Mouse (Mus musculus) 3T3-L1 (cell line): ENCODE results near the gene Methig1.
"Not testable (repeated sequence)": the region's sequence is repeated elsewhere in the genome, so short reads cannot be mapped to it uniquely, and the experiment has no call there.

Experiments
- DNase-seq: peaks from one replicate; pipeline ENCODE4 v3.0.0-alpha.2; 2015; ENCODE audit warnings: low read depth, low spot score

Methig1 gene

DNA sequence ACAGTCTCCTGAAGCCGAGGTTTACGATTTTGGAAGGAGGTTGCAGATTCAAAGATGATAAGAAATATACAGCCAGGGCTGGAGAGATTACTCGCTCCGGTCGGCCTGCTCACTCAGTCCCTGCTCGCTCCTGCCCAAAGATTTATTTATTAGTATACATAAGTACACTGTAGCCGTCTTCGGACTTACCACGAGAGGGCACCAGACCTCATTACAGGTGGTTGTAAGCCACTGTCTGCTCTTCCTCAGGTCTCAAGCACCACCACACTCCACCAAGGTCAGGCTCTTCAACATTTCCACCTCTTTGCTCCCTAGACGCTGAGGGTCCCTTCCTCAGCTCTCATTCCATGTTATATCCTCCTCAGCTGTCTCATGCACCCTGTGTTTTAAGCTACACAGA lies 15.1 kb upstream of the Methig1 start:
- peak; percentile 66 for DNase-seq

DNA sequence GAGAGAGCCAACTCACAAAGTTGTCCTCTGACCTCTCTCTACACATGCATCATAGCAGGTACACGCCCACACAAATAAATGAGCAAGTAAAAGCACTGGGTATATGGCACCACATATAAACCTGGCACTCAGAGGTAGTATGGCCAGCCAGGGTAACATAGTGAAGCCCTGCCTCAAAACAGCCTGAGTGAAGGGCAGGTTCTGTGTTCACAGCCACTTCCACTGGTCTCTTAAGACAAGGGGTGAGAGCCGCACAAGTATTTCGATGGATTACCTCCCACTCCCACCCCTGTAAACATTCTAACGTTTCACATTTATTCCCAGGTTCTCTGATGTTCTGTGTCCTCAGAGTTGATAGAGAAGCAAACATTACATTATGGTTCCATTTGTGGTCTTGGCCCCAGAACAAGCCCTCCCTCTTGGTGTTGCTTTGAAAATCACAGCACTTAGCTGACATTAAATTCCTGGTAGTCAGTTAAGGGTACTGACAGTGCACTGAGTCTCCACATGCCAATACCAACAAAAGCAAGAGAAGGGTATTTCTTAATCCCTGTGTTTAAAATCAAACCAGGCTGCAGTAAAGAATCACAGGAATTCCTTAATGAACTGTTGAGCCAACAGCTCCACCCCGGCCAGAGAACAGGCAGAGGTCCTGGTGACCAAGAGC lies 11.5 kb upstream of the Methig1 start:
- not testable (repeated sequence) for DNase-seq

- DNase-seq, result no peak
Observed at GRCm38 (mm10) chr15:100345484-100345883, 7.5 kb upstream of the Methig1 start.

DNA sequence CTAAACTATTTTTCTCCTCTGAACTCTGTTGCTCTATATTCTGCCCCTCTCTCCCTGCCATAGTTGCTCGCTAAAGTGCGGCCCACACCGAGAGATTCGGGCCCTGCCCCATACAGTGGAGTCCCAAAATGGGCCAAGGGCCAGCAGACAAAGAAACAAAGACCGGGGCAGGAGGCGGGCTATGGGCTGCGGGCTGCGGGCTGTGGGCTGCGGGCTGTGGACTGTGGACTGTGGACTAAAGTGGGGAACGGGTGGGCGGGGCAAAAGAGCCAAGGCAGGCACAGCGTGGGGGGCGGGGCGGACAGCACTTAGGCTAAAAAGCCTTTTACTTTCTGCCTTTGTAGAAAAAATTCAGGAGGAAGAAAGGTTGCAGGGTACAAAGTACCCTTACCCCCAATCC lies 6.2 kb upstream of the Methig1 start:
- no peak for DNase-seq

DNA sequence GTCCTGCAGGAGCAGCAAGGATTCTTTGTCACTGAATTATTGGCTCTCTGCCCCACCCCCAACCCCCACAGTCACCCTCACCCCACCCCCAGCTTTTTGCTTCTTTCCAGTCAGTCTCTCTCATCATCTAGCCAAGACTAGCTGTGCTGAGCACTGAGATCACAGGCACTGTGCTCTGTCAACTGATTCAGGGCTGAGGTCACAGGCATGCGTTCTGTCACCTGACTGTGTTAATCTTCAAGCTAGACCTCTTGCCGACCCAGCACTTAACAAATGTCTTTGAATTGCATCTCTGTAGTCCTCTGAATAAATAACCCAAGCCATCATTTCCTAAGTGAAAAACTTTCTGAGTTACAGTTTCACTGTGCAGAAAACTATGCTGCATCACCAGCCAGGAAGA lies 3.5 kb upstream of the Methig1 start:
- no peak for DNase-seq

GRCm38 (mm10) chr15:100351501-100352060 lies 1.4 kb upstream of the Methig1 start:
- DNase-seq, result no peak

GRCm38 (mm10) chr15:100353399-100353798 lies 450 bp downstream of the Methig1 start:
- not testable (repeated sequence) for DNase-seq

DNA sequence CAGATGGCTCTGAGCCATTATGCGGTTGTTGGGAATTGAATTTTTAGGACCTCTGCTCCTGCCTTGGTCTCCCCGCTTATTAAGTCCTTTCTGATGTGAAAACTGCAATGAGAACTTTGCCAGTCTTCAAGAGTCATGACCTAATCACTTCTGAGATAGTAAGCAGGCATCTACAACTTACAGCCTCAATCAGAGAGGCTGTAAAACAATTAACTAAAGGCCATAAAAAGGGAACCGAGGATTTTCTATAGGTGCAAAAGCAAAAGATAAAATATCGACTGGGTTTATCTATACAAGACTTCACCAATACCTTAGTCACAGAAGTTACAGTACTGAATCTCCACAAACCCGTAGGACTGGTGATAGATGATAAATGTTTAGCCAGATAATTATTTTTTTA lies 2.9 kb downstream of the Methig1 start:
- no peak for DNase-seq

DNA sequence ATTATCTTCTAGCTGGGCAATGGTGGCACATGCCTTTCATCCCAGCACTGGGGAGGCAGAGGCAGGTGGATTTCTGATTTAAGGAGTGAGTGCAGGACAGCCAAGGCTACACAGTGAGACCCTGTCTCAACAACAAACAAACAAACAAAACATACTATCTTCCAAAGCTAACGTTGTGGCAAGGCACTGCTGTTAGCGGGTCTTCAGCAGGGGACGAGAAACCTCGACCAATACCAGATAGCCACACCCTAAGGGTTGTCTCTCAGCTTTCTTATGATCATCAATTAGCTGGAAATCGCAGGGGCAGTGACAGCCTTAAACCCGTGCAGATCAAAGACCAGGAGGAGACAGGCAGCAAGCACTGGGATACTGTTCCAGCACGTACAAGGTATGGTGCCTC lies 11.3 kb downstream of the Methig1 start, which contains the start of gene Higd1c:
Gene Higd1c, plus strand, starts transcription at position 301 of the 400 bp plus-strand sequence.
- DNase-seq, result no peak

DNA sequence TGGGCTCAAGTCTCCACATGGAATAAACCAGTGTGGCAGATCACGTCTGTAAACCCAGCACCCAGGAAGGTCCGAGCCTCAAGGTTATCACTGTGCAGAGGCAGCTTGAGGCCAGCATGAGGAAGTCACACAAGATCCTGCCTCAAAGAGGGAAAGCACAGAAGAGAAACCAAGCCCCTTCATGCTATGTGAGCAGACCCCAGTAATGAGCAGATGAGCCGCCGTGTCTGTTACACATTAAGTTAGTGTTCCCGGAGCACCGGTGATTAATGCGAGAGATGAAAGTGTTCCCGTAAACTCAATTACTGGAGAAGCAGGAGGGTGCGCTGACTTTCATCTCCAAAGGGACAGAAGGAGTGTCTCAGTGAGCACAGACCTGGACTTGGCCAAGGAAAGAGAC lies 13.0 kb downstream of the Methig1 start:
- not testable (repeated sequence) for DNase-seq

DNA sequence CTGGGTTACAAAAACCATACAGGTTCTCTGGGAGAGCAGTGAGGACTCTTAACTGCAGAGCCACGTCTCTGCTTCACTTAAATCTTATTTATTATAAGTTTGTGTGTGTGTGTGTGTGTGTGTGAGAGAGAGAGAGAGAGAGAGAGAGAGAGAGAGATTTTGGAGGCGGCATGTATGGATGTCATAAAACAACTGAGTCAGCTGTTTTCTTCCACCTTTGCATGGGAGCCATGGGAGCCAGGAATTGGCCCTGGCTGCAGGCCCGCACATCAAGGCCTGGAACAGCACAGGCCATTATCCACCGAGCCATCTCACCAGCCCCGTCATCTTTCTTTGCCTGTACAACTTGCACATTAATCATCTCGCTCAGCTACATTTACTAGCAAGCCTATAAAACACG lies 14.2 kb downstream of the Methig1 start:
- DNase-seq, result no peak

DNA sequence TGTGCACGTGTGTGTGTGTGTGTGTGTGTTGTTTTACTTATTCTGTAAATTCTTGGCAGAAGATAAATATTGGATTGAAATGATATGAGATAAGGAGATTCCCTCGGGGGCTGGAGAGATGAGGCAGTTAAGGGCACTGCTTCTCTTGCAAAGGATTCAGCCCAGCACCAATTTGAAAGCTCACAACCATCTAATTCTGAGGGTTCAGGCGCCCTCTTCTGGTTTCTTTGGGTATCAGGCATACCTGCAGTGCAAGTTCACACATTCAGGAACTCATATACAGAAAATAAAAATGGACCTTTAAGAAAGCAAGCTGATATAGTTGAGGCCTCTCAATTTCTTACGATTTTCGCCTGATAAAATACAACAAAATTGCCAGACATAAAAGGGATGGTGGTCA lies 22.1 kb downstream of the Methig1 start:
- peak; percentile 81 for DNase-seq

GRCm38 (mm10) chr15:100377847-100378505 lies 25.0 kb downstream of the Methig1 start:
- not testable (repeated sequence) for DNase-seq

- DNase-seq, result no peak
Observed at GRCm38 (mm10) chr15:100379658-100380057, 26.7 kb downstream of the Methig1 start.

DNA sequence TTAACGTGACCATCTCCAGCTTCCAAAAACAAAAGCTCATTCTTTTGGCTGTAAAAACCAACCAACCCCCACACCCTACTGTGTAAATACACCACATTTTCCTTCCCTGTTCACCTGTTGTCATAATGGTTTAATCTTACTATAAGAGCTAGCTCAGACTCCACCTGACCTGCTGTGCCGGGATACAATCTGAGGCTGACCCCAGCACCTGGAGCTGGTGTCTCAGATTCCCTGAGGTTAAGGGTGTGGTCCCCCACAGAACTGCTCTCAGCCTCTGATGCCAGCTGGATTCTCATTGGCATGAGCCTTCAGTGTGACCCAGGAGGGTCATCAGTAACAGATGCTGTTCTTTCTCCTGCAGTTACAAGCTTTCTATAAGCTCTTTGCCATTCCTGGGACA lies 27.2 kb downstream of the Methig1 start:
- DNase-seq, result no peak

GRCm38 (mm10) chr15:100385705-100386104 lies 32.8 kb downstream of the Methig1 start:
- DNase-seq, result no peak

GRCm38 (mm10) chr15:100387544-100388223 lies 34.7 kb downstream of the Methig1 start:
- no peak for DNase-seq

- DNase-seq, result no peak
Observed at GRCm38 (mm10) chr15:100388224-100388835, 35.4 kb downstream of the Methig1 start.

DNA sequence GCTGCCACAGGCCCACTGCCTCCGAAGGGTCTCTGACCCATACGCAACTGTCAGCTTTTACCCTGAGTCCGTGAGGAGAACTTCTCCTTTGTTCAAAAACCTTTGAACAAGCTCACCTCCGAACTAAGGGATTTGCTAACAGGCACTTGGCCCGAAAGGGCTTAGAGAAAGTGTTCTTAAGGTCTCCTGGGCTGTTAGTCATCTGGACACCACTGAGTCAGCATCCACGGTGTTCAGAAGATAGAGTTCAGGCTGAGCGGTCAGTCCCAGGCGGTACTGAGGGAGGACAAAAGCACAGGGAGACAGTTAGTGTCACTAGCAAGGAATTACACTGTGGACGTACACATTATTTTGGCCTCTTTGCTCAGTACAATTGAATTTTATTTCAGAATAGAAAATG lies 35.9 kb downstream of the Methig1 start:
- DNase-seq, result peak; percentile 71

DNA sequence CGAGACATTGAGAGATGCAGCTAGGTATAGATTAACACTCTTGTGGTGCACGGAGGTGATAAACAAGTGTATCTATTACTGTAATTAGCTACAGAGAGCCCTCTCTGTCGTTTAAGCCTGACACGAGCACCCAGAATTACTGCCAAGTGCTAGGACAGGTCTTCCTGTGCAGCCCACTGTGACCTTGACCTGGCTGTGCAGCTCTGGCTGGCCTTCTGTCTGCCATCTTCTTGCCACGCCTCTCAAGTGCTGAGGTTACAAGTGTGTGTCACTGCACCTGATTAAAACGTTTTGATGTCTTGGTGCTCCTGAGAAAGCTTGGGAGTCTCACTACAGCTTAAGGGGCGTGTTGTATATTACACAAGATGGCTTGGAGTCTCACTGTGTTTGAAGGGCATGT lies 38.1 kb downstream of the Methig1 start:
- DNase-seq, result no peak

DNA sequence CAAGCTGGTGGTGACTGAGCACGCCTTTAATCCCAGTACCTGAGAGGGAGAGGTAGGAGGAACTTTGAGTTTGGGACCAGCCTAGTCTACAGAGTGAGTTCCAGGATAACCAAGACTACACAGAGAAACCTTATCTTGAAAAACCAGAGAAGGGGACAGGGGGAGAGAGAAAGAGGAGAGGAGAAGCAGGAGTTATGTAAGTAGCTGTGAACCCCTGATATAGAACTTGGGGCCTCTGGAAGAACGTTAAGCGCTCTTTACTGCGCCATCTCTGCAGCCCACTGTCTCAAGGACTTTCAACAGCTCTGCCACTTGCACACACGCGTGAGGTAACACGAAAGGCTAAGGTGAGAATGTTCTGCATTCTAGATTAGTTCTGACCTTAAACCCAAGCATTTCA lies 38.6 kb downstream of the Methig1 start:
- no peak for DNase-seq

DNA sequence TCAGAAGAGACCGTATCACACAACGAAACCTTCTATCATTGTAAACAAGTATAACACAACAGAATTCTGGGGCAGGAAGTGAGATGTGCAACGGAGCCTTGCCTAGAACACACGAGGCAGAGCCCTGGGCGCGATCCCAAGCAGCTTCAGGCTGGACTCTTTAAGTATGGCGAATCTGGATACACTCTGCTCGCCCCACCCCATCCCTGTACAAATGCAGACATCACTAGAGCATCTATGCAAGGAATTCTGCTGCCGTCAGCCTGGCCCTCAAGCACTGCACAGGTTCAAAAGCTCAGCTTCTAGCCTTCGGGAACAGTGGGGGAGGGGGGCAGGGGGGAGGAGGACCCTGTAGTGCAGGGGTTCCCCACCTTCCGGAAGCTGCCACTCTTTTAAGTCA lies 40.1 kb downstream of the Methig1 start:
- DNase-seq, result no peak
